Mouse (Mus musculus) right cerebral cortex, postnatal 10 days (tissue): ENCODE results near the gene Parp3.

ENCODE experiments used
- DNase-seq, 2 experiments: peaks; one replicate each; pipeline ENCODE4 v3.0.0; 2021; ENCODE audit warnings: low spot score in 2 of 2

Gene Parp3

GRCm38 (mm10) chr9:106428719-106429220 is 48.0 kb downstream of the Parp3 start:
- no peak for DNase-seq

GRCm38 (mm10) chr9:106421865-106422160 is 54.9 kb downstream of the Parp3 start:
- peak; percentile 92 to 93 for DNase-seq

GRCm38 (mm10) chr9:106421033-106421864 is 55.5 kb downstream of the Parp3 start:
- DNase-seq: no peak

GRCm38 (mm10) chr9:106420608-106421007 is 56.1 kb downstream of the Parp3 start:
- DNase-seq: no peak
